Mouse (Mus musculus) hindbrain, embryonic 15.5 days (tissue): ENCODE results near the gene Prss43. TPM values are rescaled to one million over a fixed set of nuclear protein-coding genes. Genes with fewer than 3 reads are reported as not detected.

ENCODE experiments used
- ATAC-seq: fragments of 200-750 bp; cut with Nextera tagmentation; 2 replicates; pipeline ENCODE4 v1.8.0; 2017; ENCODE audit warnings: low read depth, moderate number of reproducible peaks, moderate TSS enrichment; ENCODE audit not compliant: low FRiP score
- H3K27ac ChIP-seq: fragments of 300-500 bp; sonication (generic); replicated peaks from 2 replicates; pipeline ENCODE4 v1.5.1; 2015; ENCODE audit warnings: mild to moderate bottlenecking, inconsistent platforms
- H3K27me3 ChIP-seq: fragments of 300-500 bp; sonication (generic); 2 replicates; pipeline ENCODE4 v1.6.1; 2015; ENCODE audit warnings: control low read depth, inconsistent platforms
- H3K36me3 ChIP-seq: fragments of 300-500 bp; sonication (generic); 2 replicates; pipeline ENCODE4 v1.6.1; 2015; ENCODE audit warnings: control low read depth, inconsistent platforms
- H3K4me1 ChIP-seq: fragments of 300-500 bp; sonication (generic); replicated peaks from 2 replicates; pipeline ENCODE4 v1.6.1; 2015; ENCODE audit warnings: control low read depth, inconsistent platforms
- H3K4me2 ChIP-seq: fragments of 300-500 bp; sonication (generic); 2 replicates; pipeline ENCODE4 v1.6.1; 2015; ENCODE audit warnings: moderate library complexity, mild to moderate bottlenecking, inconsistent platforms
- H3K4me3 ChIP-seq: fragments of 300-500 bp; sonication (generic); 2 replicates; pipeline ENCODE4 v1.5.1; 2015; ENCODE audit warnings: mild to moderate bottlenecking, inconsistent platforms
- H3K9ac ChIP-seq: fragments of 300-500 bp; sonication (generic); 2 replicates; pipeline ENCODE4 v1.6.1; 2015; ENCODE audit warnings: inconsistent platforms
- H3K9me3 ChIP-seq: fragments of 300-500 bp; sonication (generic); 2 replicates; pipeline ENCODE4 v1.6.1; 2016; ENCODE audit warnings: control low read depth, inconsistent platforms
- WGBS: fragments of 180-500 bp; shearing (Covaris S2); methylation state at CpG from one replicate; pipeline ENCODE4 v1.1.7; 2015; 5-methylcytosine and 5-hydroxymethylcytosine counted together
- polyA plus RNA-seq: library from polyadenylated mRNA; unstranded; fragments of >200 nt; fragmentation: Nextera tagmentation; extraction: Ambion mirVana; gene quantifications from 2 replicates; pipeline ENCODE4 v1.2.1, GENCODE M21; 2015

Prss43 gene
- polyA plus RNA-seq, 1 experiment from 2014 or later, result not detected

GRCm38 (mm10) chr9:110844206-110844605, 17.7 kb downstream of the Prss43 start, which contains the start of gene Prss46:
Prss46 (plus strand) TSS chr9:110844506.
- WGBS, result 86% methylated on average over 10 of the region's 10 CpGs
- Histone ChIP-seq H3K4me3 (no peak within 1 kb of the TSS), H3K9ac (no peak within 1 kb of the TSS), H3K9me3 (no peaks in the 10 kb centered on the region), H3K36me3 (no peaks in the 10 kb centered on the region), H3K4me2 (no peak within 1 kb of the TSS), H3K27me3 (no peaks in the 10 kb centered on the region), H3K4me1 (no peaks in the 10 kb centered on the region), H3K27ac (no peak within 1 kb of the TSS)
- ATAC-seq, result no peak

GRCm38 (mm10) chr9:110849162-110849561, 22.7 kb downstream of the Prss43 start:
- H3K36me3 ChIP-seq, result no peaks in the 10 kb centered on the region
- WGBS, result 77% methylated on average over 7 of the region's 7 CpGs
- no peaks in the 10 kb centered on the region for H3K4me1 ChIP-seq
- no peak overlapping the region for H3K4me3 ChIP-seq
- no peaks in the 10 kb centered on the region for H3K9me3 ChIP-seq
- no peak overlapping the region for H3K4me2 ChIP-seq
- ATAC-seq, result no peak
- no peaks in the 10 kb centered on the region for H3K27me3 ChIP-seq
- H3K9ac ChIP-seq, result no peak overlapping the region
- H3K27ac ChIP-seq, result no peak overlapping the region

GRCm38 (mm10) chr9:110855903-110856302, 29.4 kb downstream of the Prss43 start:
- no peak for ATAC-seq
- H3K4me1 ChIP-seq, result peaks cover 6% of the 10 kb centered on the region
- H3K27me3 ChIP-seq, result peaks cover 14% of the 10 kb centered on the region
- H3K36me3 ChIP-seq, result no peaks in the 10 kb centered on the region
- 77% methylated on average over 7 of the region's 7 CpGs for WGBS
- H3K4me2 ChIP-seq, result no peak overlapping the region
- H3K4me3 ChIP-seq, result no peak overlapping the region
- no peak overlapping the region for H3K9ac ChIP-seq
- H3K27ac ChIP-seq, result no peak overlapping the region
- no peaks in the 10 kb centered on the region for H3K9me3 ChIP-seq

- H3K27ac ChIP-seq, result no peak overlapping the region
- H3K4me1 ChIP-seq, result peaks cover 6% of the 10 kb centered on the region
- no peak overlapping the region for H3K9ac ChIP-seq
- WGBS, result 68% methylated on average over 4 of the region's 4 CpGs
- no peaks in the 10 kb centered on the region for H3K9me3 ChIP-seq
- H3K4me2 ChIP-seq, result no peak overlapping the region
- H3K36me3 ChIP-seq, result no peaks in the 10 kb centered on the region
- H3K4me3 ChIP-seq, result no peak overlapping the region
- ATAC-seq, result no peak
- peaks cover 14% of the 10 kb centered on the region for H3K27me3 ChIP-seq
These were observed 30.4 kb downstream of the Prss43 start for GRCm38 (mm10) chr9:110856920-110857319.

- H3K4me2 ChIP-seq, result peak within 1 kb of the TSS; percentile 54
- no peaks in the 10 kb centered on the region for H3K36me3 ChIP-seq
- H3K27ac ChIP-seq, result no peak within 1 kb of the TSS
- peak within 1 kb of the TSS; percentile 27 for H3K4me3 ChIP-seq
- no peak within 1 kb of the TSS for H3K9ac ChIP-seq
- H3K27me3 ChIP-seq, result peaks cover 14% of the 10 kb centered on the region
- no peak for ATAC-seq
- H3K9me3 ChIP-seq, result no peaks in the 10 kb centered on the region
- WGBS, result 11% methylated on average over 44 of the region's 50 CpGs
- H3K4me1 ChIP-seq, result peaks cover 6% of the 10 kb centered on the region
These were observed 31.4 kb downstream of the Prss43 start, which contains the start of gene Prss50 for GRCm38 (mm10) chr9:110857781-110858472. Prss50 (plus strand) TSS chr9:110857967.

GRCm38 (mm10) chr9:110858523-110858922, 32.0 kb downstream of the Prss43 start:
- Histone ChIP-seq H3K27ac (no peak overlapping the region), H3K9ac (no peak overlapping the region), H3K9me3 (no peaks in the 10 kb centered on the region), H3K27me3 (peaks cover 14% of the 10 kb centered on the region), H3K4me1 (peaks cover 6% of the 10 kb centered on the region), H3K36me3 (no peaks in the 10 kb centered on the region), H3K4me3 (no peak overlapping the region), H3K4me2 (no peak overlapping the region)
- ATAC-seq, result no peak
- 62% methylated on average over 5 of the region's 5 CpGs for WGBS

- WGBS, result 82% methylated on average over 5 of the region's 5 CpGs
- no peak overlapping the region for H3K4me2 ChIP-seq
- H3K27ac ChIP-seq, result no peak overlapping the region
- H3K9ac ChIP-seq, result no peak overlapping the region
- no peaks in the 10 kb centered on the region for H3K9me3 ChIP-seq
- no peaks in the 10 kb centered on the region for H3K36me3 ChIP-seq
- H3K4me1 ChIP-seq, result peaks cover 6% of the 10 kb centered on the region
- peaks cover 14% of the 10 kb centered on the region for H3K27me3 ChIP-seq
- ATAC-seq, result no peak
- H3K4me3 ChIP-seq, result no peak overlapping the region
These were observed 32.6 kb downstream of the Prss43 start for GRCm38 (mm10) chr9:110858967-110859596.

- Histone ChIP-seq H3K9me3 (no peaks in the 10 kb centered on the region), H3K4me2 (no peak overlapping the region), H3K9ac (no peak overlapping the region), H3K36me3 (no peaks in the 10 kb centered on the region), H3K27me3 (peaks cover 6% of the 10 kb centered on the region; the same call in 1 of the 2 replicates), H3K4me3 (no peak overlapping the region), H3K4me1 (peaks cover 25% of the 10 kb centered on the region), H3K27ac (no peak overlapping the region)
- ATAC-seq, result no peak
- WGBS, result 20% methylated on average over 7 of the region's 7 CpGs
These were observed 44.5 kb downstream of the Prss43 start for GRCm38 (mm10) chr9:110871030-110871429.

GRCm38 (mm10) chr9:110873681-110874659, 47.5 kb downstream of the Prss43 start:
- Histone ChIP-seq H3K9me3 (no peaks in the 10 kb centered on the region), H3K27ac (peak overlapping the region; percentile 57), H3K36me3 (no peaks in the 10 kb centered on the region), H3K9ac (peak overlapping the region; percentile 28), H3K4me2 (peak overlapping the region; percentile 64), H3K4me3 (peak overlapping the region; percentile 37), H3K27me3 (peaks cover 6% of the 10 kb centered on the region; the same call in 1 of the 2 replicates), H3K4me1 (peaks cover 25% of the 10 kb centered on the region)
- 4% methylated on average over 40 of the region's 40 CpGs for WGBS
- peak; percentile 72 for ATAC-seq

- 2% methylated on average over 3 of the region's 3 CpGs for WGBS
- peaks cover 6% of the 10 kb centered on the region; the same call in 1 of the 2 replicates for H3K27me3 ChIP-seq
These were observed 48.2 kb downstream of the Prss43 start for GRCm38 (mm10) chr9:110874660-110875191.

GRCm38 (mm10) chr9:110875288-110875695, 48.8 kb downstream of the Prss43 start:
- 0 out of 2 replicates have a peak, but pooled peaks have one; percentile 24 for ATAC-seq
- Histone ChIP-seq H3K36me3 (no peaks in the 10 kb centered on the region), H3K9ac (no peak overlapping the region), H3K4me2 (no peak overlapping the region), H3K27me3 (peaks cover 7% of the 10 kb centered on the region; the same call in 1 of the 2 replicates), H3K27ac (peak overlapping the region; percentile 57), H3K4me3 (no peak overlapping the region), H3K4me1 (peaks cover 38% of the 10 kb centered on the region), H3K9me3 (no peaks in the 10 kb centered on the region)
- WGBS, result 16% methylated on average over 3 of the region's 6 CpGs

More at GRCm38 (mm10) chr9:110874660-110875191, 48.2 kb downstream of the Prss43 start:
- H3K9ac ChIP-seq, result no peak overlapping the region
- no peaks in the 10 kb centered on the region for H3K36me3 ChIP-seq
- peak overlapping the region; percentile 64 for H3K4me2 ChIP-seq
- H3K9me3 ChIP-seq, result no peaks in the 10 kb centered on the region
- peak overlapping the region; percentile 57 for H3K27ac ChIP-seq
- no peak overlapping the region for H3K4me3 ChIP-seq
- ATAC-seq, result peak; percentile 17; the same call in 1 of the 2 replicates
- H3K4me1 ChIP-seq, result peaks cover 33% of the 10 kb centered on the region
